Mouse (Mus musculus): ENCODE data around the gene Shroom3.

Shroom3 gene

DNA sequence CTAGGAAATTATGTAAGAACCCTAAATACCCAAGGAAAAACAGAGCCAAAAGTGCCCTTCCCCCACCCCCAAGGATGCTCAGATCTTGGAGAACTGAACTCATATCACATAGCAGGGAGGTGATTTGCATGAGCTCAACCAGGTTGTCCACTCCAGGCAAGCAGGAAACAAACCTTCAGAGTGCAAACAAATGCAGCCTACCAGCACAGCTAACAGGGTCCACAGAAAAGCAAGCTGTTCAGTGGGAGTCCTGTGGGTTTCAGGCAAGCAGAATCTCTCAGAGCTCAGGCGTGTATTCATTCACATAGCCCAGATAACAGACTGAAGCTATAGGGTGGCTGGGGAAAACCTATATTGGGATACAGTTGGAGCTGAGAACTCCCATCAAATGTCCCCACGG is 286.7 kb downstream of the Shroom3 start:
- DNase-seq (ENCODE audit: low spot score): no peak

DNA sequence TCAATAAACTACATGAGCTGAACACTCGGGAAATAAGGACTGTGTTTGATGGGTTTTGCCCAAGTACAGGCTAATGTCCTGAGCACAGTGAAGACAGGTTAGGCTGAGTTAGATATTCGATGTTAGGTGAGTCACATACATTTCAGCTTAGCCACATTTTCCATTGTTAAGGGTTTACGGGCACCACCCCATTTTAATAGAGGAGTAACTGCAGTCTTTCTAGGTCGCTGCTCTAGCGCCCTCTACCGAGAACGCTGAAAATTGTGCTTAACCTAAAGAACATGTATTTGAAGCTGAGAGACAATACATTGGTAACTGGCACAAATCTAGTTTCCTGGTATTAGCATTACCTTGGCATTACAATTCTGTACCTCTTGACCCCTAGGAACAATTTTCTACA is 287.2 kb downstream of the Shroom3 start:
- no peak for DNase-seq (ENCODE audit: low spot score)

DNA sequence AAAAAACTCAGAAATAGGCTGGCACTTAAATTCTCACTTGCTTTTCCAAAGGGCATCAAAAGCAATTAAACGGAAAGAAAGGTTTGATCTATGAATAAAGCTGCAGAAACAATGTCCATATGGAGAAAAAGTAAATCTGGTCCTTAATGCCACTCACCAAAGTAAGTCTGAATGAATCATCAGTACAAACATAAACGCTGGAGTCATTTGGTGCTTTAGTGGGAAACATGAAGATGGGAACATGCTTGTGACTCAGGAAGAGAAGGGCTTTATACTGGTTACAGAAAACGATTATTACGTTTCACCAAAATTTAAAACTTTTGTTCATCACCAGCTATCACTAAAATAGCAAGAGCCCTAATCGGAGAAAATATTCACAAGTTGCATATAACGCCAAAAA is 297.2 kb downstream of the Shroom3 start:
- DNase-seq (ENCODE audit: low spot score): no peak

DNA sequence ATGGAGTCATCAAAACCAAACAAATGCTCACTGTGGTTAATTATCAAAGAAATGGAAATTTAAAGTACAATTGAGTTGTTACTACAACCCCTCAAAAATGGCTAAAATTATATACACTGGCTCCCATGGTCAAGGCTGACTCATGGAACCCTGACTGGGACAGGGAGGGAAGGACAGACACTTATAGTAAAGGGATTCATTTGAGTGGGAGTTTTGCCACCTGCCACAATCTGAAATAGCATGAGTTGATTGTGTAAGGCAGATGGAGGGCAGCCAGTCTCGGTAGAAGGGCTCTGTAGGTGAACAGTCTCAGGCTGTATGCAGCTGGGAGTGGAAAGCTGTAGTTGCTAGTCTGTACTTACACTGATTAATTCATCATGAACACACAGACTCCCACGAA is 297.6 kb downstream of the Shroom3 start:
- no peak for DNase-seq (ENCODE audit: low spot score)

DNA sequence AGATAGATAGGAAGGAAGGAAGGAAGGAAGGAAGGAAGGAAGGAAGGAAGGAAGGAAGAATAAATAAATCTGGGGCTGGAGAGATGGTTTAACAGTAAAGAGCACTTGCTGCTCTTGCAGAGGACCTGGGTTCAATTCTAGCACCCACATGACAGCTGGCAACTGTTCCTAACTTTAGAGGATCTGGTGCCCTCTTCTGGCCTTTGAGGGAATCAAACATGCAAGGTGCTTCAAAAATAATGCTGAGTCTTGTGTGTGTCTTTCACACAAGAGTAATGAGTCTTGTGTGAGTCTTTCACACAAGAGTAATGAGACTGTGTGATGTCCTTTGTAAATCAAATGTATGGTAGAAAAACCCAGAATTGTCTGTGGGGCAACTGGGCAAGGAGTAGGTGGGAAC is 299.4 kb downstream of the Shroom3 start:
- no peak for DNase-seq (ENCODE audit: low spot score)

DNA sequence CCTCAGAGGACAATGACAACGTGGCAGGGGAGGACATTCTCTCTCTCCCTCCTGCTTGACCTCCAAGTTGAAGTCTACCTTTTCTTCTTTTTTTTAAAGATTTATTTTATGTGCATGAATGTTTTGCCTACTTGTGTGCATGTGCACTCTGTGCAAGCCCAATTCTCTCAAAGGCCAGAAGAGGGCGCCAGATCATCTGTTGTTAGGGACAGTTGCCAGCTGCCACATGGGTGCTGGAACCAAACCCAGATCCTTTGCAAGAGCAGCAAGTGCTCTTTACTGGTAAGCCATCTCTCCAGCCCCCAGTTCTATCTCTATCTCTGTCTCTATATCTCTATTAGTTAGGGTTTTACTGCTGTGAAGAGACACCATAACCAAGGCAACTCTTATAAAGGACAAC is 300.7 kb downstream of the Shroom3 start:
- no peak for DNase-seq (ENCODE audit: low spot score)

DNA sequence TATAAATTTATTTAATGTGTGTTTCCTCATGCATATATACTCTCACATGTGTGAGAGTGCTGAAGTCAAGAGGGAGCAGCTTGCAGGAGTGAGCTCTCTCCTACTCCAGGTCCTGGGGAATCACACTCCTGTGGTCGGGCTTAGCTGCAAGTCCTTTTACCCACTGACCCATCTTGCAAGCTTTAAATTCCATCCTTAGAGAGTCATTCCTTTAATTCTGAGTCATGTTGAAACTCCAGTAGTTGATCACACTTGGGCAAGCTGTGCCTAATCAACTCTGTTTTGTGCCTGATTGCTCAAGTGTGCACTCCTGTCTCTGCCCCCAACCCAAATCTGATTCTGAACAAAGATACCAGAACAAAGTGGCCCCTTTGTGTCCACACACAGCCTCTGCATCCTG is 301.5 kb downstream of the Shroom3 start:
- DNase-seq (ENCODE audit: low spot score): no peak

DNA sequence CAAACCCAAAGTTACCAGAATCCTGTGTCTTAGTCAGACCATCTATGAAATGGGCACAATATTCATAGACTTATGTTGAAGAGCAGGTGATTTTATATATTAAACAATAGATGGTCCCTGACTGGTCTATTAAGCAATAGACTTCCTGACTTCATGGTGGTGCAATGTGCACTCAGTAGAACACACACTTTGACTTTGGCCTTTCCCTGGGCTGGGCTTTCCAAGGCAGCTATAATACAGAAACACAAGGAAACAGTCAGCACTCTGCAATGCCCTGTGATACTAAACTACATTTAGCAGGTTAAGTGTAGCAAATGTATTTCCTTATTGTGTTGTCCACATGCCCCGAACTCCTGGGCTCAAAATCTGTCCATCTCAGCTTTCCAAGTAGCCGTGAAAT is 302.2 kb downstream of the Shroom3 start:
- no peak for DNase-seq (ENCODE audit: low spot score)

DNA sequence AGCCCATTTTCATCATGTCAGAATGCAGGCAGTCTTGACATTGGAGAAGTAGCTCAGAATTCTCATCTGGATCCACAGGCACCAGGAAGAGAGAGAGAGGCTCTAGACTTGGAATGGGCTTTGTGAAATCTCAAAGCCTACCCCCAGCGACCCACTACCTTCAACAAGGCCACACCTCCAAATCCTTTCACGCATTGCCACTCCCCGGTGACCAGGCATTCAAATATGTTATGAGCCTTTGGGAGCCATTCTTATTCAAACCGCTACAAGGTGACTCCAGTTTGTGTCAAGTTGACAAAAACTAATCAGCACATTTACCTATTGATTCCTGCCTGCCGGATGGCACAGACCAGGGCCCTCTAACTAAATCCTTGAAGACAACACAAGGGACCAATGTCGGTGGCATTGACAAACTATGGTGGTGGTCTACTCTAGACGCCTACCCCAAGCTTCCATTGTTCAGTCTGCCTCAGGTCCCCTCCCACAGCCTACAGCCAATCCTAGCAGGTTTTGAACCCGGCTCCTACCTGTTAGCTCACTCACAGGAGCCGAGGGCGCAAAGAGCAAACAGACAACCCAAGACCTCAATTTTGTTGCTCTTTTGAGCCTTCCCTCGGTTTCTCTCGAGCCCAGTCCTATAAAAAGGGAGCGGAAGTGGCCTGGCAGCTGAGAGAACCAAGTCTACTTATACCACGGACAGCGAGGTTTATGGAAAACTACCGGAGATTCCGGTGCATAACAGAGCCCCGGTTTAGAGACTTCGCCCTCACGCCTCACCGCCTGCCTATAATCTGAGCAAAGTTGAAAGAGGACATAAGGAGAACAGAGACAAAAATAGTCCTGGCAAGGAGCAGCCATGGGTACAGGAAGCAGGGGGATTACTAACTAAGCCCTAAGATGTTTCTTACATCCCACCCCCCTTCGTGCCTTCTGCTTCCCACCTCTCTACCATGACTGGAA is 303.7 kb downstream of the Shroom3 start:
- no peak for DNase-seq (ENCODE audit: low spot score)

DNA sequence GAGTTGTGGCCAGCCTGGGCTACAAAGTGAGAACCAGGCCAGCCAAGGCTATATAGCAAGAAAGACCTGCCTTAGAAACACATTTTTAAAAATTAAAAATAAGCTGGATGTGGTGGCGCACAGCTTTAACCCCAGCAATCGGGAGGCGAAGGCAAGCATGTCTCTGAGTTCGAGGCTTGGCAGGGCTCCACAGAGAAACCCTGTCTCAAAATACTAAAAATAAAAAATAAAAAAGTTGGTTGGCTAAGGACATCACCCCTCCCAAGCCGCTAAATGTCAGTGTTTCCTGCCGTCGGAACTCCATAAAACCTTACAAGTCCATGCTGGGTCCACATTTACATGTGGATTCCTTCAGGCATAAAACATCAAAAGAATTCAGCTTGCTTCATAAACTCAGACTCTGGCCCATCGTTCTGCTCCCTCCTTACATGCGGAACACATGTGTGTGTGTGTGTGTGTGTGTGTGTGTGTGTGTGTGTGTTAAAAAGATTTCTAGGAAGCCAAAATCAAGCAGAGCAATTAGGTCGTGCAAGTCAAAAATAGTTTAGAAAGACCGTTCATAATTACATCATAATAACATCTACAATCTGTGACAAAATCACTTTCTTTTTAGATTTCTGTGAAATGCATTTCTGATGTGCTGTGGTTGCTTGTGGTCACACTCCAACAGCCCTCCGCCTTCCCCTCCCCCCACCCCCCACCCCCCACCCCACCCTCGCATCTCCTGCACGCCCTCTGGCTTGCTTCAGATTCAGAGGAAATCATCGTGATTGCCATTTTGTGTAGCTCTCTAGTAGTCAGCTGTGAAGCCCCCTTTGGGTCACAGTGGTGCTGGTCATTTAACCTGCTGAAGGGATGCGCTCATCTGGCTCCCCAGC is 304.9 kb downstream of the Shroom3 start:
- no peak for DNase-seq (ENCODE audit: low spot score)

DNA sequence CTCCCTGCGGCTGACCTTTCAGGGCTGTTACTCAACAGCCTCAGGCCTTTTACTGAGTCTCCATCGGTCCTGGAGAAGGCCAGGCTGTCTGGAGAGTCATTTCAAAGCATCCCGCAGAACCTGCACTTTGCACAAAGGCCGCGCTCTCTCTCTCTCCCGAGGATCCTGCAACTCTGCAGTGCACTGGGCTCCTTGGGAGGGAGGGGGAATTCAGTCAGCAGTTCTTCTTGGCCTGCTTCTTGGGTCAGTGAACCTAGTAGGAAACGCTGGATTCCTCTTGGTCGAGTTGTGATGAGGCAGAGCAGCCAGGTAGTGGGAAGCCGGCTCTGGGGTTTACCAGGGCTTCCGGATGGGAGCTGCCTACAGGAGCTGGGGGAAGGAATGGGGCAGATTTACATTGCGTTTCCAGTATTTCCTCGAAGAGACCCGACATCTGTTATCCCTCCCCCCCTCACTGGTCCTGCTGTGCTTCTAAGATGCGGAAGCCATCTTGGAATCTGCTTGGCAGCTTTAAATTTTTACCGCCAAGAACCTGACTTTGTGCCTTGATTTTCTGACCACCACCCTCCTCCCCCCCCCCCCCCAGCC is 305.6 kb downstream of the Shroom3 start:
- DNase-seq (ENCODE audit: low spot score): peak; percentile 61

DNA sequence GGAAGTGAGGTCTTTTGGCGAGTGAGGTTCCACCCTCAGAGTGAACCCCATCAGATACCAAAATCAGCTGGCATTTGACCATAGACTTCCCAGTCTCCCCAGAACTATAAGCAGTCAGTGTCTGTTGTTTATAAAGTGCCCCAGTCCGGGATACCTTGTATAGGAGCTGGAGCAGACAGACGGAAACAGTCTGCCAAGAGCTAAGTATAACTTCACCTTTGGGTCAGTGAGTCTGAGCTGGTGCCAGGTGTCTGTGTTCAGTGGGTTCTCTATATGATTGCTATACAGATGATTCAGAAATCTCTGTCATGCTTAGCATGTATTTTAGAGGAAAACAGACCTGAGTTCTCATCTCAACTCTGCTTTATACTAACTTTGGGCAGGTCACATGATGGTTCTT is 308.9 kb downstream of the Shroom3 start:
- DNase-seq (ENCODE audit: low spot score): no peak

DNA sequence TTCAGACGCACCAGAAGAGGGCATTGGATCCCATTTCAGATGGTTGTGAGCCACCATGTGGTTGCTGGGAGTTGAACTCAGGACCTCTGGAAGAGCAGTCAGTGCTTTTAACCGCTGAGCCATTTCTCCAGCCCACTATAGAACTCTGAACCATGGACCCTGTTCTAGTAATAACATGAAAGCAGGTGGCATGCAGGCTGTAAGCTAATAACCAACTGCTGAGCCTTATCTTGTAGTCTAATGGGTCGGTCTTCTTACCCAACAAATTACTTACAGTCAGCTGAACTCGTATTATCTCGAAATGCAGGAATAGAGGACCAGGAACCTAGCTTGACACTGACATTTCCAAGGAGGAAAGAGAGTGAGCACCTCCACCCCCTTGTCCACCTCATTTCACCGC is 311.1 kb downstream of the Shroom3 start:
- DNase-seq (ENCODE audit: low spot score): no peak

DNA sequence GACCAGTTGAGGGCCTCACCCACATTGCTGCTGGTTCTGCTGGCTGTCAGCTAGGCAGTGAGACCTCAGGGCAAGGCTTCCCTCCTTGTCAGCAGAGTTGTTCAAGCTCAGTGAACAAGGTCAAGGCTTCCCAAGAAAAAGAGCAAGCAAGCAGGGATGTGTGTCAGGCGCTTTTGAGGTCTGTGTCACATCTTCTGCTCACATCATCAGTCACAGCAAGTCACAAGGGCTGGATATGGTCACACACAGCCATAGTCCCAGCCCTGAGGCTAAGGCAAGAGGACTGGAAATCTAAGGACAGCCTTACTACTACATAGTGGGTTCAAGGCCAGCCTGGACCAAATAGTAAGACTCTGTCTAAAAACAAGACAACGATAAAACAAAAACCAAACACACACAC is 311.6 kb downstream of the Shroom3 start:
- DNase-seq (ENCODE audit: low spot score): no peak

DNA sequence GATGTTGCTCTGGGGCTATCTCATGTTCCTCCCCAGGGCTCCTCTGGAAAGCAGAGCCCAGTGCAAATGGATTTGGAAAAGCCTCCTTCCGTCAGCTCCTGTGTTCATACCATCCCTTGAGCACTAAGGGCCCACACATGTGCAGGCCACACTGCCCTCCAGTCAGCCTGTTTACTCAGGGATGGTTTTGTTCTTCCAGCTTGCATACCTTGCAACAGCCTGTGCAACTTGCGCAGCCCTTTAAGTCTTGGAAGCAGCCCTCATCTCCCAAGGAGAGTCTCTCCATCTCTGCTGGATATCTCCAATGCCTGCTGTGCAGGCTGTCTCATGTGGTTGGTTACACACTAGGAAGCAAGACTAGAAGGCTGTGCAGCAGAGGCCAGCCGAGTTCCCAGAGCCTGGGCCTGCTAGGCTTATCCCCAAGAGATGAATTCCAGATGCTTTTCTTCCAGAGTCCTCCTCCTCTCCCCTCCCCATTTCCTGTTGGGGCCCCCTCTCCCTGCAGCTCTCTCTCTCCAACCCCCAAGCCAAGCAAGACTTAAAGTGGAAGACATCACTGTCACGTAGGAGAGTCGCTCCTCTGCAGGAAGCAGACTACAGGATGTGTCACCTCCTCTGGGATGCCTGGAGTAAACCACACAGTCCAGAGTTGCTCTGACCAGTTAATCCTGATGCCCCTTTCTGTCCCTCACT is 314.3 kb downstream of the Shroom3 start:
- peak; percentile 81 for DNase-seq (ENCODE audit: low spot score)

DNA sequence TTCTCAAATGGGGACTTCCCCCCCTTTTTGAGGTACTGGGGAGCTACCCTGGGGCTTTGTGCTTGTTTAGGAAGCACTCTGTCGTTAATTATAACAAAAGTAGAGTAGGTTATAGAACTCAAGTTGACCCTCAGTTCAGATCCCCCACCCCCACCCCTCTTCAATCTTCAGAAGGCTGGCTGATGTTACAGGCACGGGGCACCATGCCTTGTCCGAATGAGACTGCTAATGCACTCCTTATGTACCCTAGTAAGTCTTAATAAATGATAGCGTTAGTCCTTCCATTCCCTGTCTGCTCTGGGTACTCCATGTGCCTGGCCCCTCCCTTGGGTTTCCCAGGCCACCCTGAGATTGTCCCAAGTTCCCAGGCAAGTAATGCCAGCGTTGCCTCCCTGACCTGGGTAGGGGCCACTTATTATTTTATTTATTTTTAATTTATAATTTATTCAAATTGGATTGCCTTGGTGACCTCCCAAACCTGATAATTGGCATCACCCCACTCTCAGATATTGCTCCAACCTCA is 315.3 kb downstream of the Shroom3 start:
- DNase-seq (ENCODE audit: low spot score): no peak

DNA sequence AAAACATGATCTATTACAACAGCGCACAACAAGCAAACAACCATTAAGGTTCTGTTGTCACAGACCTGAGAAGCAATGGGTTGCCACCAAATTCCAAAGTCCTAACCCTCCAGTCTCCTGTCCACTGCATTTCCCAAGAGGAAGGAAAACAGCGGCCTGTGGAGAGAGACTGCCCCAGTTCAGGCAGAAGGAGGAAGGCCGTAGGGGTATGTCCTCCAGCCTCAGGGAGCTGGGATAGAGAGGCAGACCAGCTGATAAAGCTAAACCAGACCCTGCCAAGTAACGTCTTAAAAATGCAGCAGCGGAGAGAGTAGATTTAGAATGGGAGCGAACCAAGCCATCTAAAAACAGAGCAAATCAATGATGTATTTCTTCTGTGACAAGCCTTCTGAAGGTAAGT is 316.8 kb downstream of the Shroom3 start:
- DNase-seq (ENCODE audit: low spot score): no peak

DNA sequence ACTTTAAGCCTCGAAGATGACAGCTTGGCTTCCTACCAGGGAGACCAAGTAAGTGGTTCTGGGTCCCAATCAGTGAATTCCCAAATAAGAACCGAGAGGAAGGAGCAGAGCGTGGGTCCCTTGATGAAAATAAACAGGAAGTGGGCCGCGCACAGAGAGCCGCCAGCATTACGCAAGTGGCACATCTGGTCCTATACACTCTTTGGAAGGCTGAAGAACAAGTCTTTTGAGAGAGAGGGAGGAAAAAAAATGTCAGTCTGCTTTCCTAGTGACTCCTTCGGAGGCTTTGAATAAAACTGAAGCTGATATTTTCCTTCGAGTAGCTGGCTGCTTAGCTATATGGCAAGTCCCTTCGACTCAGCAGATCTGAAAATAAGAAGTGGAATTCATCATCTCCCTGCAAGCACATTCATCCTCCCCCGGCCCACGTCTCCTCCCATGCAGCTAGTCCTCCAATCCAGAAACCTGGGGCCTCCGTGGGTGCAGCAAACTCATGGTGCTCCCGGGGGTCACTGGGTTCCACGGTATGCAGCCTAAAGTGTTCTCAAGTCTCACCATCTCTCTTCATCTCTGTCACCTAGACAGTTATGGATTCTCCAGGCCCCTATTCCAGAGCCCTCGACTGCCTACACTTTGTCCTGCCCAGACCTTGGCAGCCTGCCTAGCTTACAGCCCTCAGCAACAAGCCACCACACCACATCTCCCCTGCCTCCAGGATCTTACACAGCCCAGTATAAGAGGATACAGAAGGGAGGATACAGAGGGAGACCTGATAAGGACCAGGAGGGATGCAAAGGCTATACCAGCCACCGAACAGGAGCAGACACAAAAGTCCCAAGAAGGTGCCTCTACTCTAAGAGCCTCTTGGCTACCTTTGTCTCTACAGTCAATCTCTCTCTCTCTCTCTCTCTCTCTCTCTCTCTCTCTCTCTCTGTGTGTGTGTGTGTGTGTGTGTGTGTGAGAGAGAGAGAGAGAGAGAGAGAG is 317.8 kb downstream of the Shroom3 start:
- DNase-seq (ENCODE audit: low spot score): peak; percentile 24

DNA sequence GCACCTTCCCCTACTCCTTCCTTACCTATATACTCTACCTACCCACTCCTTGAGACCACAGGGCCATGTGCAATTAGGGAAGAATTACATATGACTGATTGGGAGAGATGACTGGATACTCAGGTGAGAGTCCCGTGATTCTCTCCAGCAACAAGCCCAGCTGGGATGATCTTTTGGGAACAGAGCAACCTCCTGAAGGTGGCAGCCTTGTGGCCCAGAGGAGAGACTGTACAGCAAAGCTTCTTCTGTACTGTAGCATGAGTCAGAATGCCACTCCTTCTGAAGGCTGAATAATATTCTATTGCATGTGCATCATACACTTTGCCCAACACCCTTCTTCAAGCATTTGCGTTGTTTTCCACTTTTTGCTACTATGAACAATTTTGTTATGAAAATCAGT is 319.4 kb downstream of the Shroom3 start:
- DNase-seq (ENCODE audit: low spot score): no peak

DNA sequence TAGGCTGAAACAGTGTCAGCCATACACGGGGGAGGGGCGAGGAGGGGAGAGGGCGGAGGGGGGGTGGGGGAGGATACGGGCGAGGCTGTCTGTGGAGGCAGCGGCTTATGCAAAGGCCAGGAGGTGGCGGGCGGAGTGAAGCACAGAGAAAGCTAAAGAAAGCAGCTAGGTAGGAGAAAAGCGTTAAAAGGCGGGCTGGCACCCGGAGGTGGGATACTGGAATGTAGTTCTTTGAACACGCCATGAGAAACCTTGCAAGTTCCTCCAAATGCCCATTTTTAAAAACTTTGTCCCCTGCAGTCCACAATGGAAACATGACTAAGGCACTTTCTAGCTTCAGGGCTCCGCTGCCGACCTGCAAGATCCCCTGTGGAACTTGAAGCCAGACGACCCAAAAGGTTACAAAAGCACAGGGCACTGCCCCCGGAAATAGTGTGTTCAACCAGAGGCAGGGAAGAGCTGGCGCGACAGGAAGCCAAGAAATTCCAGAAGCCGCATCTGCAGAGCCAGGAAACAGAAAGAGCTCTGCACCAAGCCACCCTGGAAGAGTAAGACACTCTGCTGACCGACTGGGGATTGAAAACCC is 322.1 kb downstream of the Shroom3 start:
- peak; percentile 79 for DNase-seq (ENCODE audit: low spot score)

All from yolk sac, embryonic 10.5 days (tissue).